ENCODE assay signal across 38 mouse cellular contexts in genomic region chr5:114809826-114810225, GRCm38 (mm10). TPM values are rescaled to one million over a fixed set of nuclear protein-coding genes. Genes with fewer than 3 reads are reported as not detected.
DNase-seq lines count a peak whose midpoint lies in the region; ATAC-seq and TF ChIP-seq lines count a peak whose summit lies in the region.
"Had no signal": no experiment of that assay in that cellular context is flagged by ENCODE, and none has a peak within 500 bp of the region (broad histone marks: within the 10 kb centered on the region; RNA-seq: fewer than 3 reads in every experiment).

No protein-coding gene starts in this region.

- ATAC-seq in hindbrain, embryonic 13.5 days (ENCODE audit: low FRiP score): no peak
- no peak for ATAC-seq in hindbrain, postnatal 0 days
- ATAC-seq in midbrain, embryonic 11.5 days (ENCODE audit: low FRiP score): no peak
- ATAC-seq in midbrain, postnatal 0 days (ENCODE audit: low FRiP score): no peak
- ATAC-seq in liver, embryonic 13.5 days (ENCODE audit: low read depth): no peak
- no peak for ATAC-seq in lung, postnatal 0 days
- ATAC-seq: activated CD4-positive, CD25-positive, alpha-beta regulatory T cell, adult 4 months; forebrain, embryonic 16.5 days; midbrain, embryonic 13.5 days had no signal

- H3K27me3 ChIP-seq in hindbrain, embryonic 13.5 days: no peaks in the 10 kb centered on the region
- no peaks in the 10 kb centered on the region for H3K27me3 ChIP-seq in hindbrain, postnatal 0 days (ENCODE audit: insufficient read depth, low read length)
- H3K27me3 ChIP-seq in midbrain, embryonic 11.5 days (ENCODE audit: control insufficient read depth, insufficient read depth, low read length): no peaks in the 10 kb centered on the region
- no peaks in the 10 kb centered on the region for H3K27me3 ChIP-seq in midbrain, postnatal 0 days (ENCODE audit: insufficient read depth, low read length)
- no peaks in the 10 kb centered on the region for H3K27me3 ChIP-seq in liver, embryonic 13.5 days
- no peaks in the 10 kb centered on the region for H3K27me3 ChIP-seq in lung, postnatal 0 days (replicated peaks; ENCODE audit: insufficient read depth, low read length)
- H3K27me3 ChIP-seq: heart, embryonic 12.5 days; hindbrain, embryonic 15.5 days; midbrain, embryonic 13.5 days; stomach, embryonic 15.5 days had no signal

- H3K36me3 ChIP-seq in hindbrain, embryonic 13.5 days: peaks cover 59% of the 10 kb centered on the region
- H3K36me3 ChIP-seq in hindbrain, postnatal 0 days (ENCODE audit: insufficient read depth, low read length): peaks cover 12% of the 10 kb centered on the region; the same call in 1 of the 2 replicates
- H3K36me3 ChIP-seq in midbrain, embryonic 11.5 days (ENCODE audit: control insufficient read depth, insufficient read depth, low read length): peaks cover 9% of the 10 kb centered on the region
- peaks cover 13% of the 10 kb centered on the region for H3K36me3 ChIP-seq in midbrain, postnatal 0 days (ENCODE audit: insufficient read depth, low read length)
- H3K36me3 ChIP-seq in liver, embryonic 13.5 days: peaks cover 22% of the 10 kb centered on the region
- no peaks in the 10 kb centered on the region for H3K36me3 ChIP-seq in lung, postnatal 0 days (ENCODE audit: insufficient read depth, low read length)

- H3K4me1 ChIP-seq in hindbrain, embryonic 13.5 days (replicated peaks): peaks cover 49% of the 10 kb centered on the region
- no peaks in the 10 kb centered on the region for H3K4me1 ChIP-seq in hindbrain, postnatal 0 days (ENCODE audit: insufficient read depth, low read length)
- peaks cover 6% of the 10 kb centered on the region; the same call in 1 of the 2 replicates for H3K4me1 ChIP-seq in midbrain, embryonic 11.5 days (ENCODE audit: control insufficient read depth, insufficient read depth, low read length)
- H3K4me1 ChIP-seq in midbrain, postnatal 0 days (ENCODE audit: insufficient read depth, low read length): no peaks in the 10 kb centered on the region
- peaks cover 86% of the 10 kb centered on the region for H3K4me1 ChIP-seq in liver, embryonic 13.5 days (replicated peaks)
- peaks cover 4% of the 10 kb centered on the region; the same call in 1 of the 2 replicates for H3K4me1 ChIP-seq in lung, postnatal 0 days (ENCODE audit: insufficient read depth, low read depth, low read length)

- TF ChIP-seq CTCF in hindbrain, postnatal 0 days (IDR thresholded peaks at IDR 0.05; ENCODE audit: low read depth): no peak
- TF ChIP-seq CTCF in midbrain, postnatal 0 days (IDR thresholded peaks at IDR 0.05): no peak
- TF ChIP-seq CTCF in lung, postnatal 0 days (IDR thresholded peaks at IDR 0.05): no peak

- H3K4me2 ChIP-seq in hindbrain, embryonic 13.5 days: no peak overlapping the region
- no peak overlapping the region for H3K4me2 ChIP-seq in hindbrain, postnatal 0 days (ENCODE audit: low read depth, low read length)
- H3K4me2 ChIP-seq in midbrain, embryonic 11.5 days: no peak overlapping the region
- no peak overlapping the region for H3K4me2 ChIP-seq in midbrain, postnatal 0 days (ENCODE audit: low read depth, low read length, poor library complexity, severe bottlenecking)
- H3K4me2 ChIP-seq in liver, embryonic 13.5 days: no peak overlapping the region
- H3K4me2 ChIP-seq in lung, postnatal 0 days (replicated peaks; ENCODE audit: low read depth, low read length): no peak overlapping the region
- H3K4me2 ChIP-seq: heart, embryonic 12.5 days; hindbrain, embryonic 15.5 days; lung, embryonic 14.5 days; midbrain, embryonic 13.5 days; stomach, embryonic 15.5 days had no signal

- no peaks in the 10 kb centered on the region for H3K9me3 ChIP-seq in hindbrain, embryonic 13.5 days
- H3K9me3 ChIP-seq in hindbrain, postnatal 0 days (ENCODE audit: low read length): no peaks in the 10 kb centered on the region
- H3K9me3 ChIP-seq in midbrain, embryonic 11.5 days (ENCODE audit: control insufficient read depth, low read length): no peaks in the 10 kb centered on the region
- H3K9me3 ChIP-seq in midbrain, postnatal 0 days (ENCODE audit: low read length): no peaks in the 10 kb centered on the region
- no peaks in the 10 kb centered on the region for H3K9me3 ChIP-seq in liver, embryonic 13.5 days (replicated peaks)
- H3K9me3 ChIP-seq in lung, postnatal 0 days (ENCODE audit: low read length): no peaks in the 10 kb centered on the region
- H3K9me3 ChIP-seq: heart, embryonic 12.5 days; hindbrain, embryonic 15.5 days; midbrain, embryonic 13.5 days; stomach, embryonic 15.5 days had no signal

- 0 out of 2 replicates have a peak overlapping the region, but pooled peaks have one; percentile 15 for H3K9ac ChIP-seq in hindbrain, embryonic 13.5 days
- H3K9ac ChIP-seq in hindbrain, postnatal 0 days (replicated peaks; ENCODE audit: low read length): no peak overlapping the region
- no peak overlapping the region for H3K9ac ChIP-seq in midbrain, embryonic 11.5 days (ENCODE audit: low read length)
- H3K9ac ChIP-seq in midbrain, postnatal 0 days (replicated peaks; ENCODE audit: low read length, poor library complexity, severe bottlenecking): no peak overlapping the region
- H3K9ac ChIP-seq in liver, embryonic 13.5 days: no peak overlapping the region
- H3K9ac ChIP-seq in lung, postnatal 0 days (replicated peaks; ENCODE audit: low read depth): no peak overlapping the region
- H3K9ac ChIP-seq: heart, embryonic 12.5 days; hindbrain, embryonic 15.5 days; lung, embryonic 14.5 days; midbrain, embryonic 13.5 days; stomach, embryonic 15.5 days had no signal

- H3K27ac ChIP-seq in hindbrain, embryonic 13.5 days: no peak overlapping the region
- no peak overlapping the region for H3K27ac ChIP-seq in hindbrain, postnatal 0 days
- H3K27ac ChIP-seq in midbrain, embryonic 11.5 days (ENCODE audit: low read depth, low read length): no peak overlapping the region
- H3K27ac ChIP-seq in midbrain, postnatal 0 days (ENCODE audit: low read depth, low read length): no peak overlapping the region
- peak overlapping the region; percentile 65 for H3K27ac ChIP-seq in liver, embryonic 13.5 days
- H3K27ac ChIP-seq in lung, postnatal 0 days (ENCODE audit: low read length): no peak overlapping the region
- H3K27ac ChIP-seq: gastrocnemius, adult 2 months; heart, adult 2 months; hindbrain, embryonic 15.5 days; midbrain, embryonic 13.5 days; stomach, embryonic 15.5 days had no signal

- DNase-seq in hindbrain, postnatal 0 days (ENCODE audit: low spot score): no peak
- DNase-seq in midbrain, embryonic 11.5 days (ENCODE audit: low spot score, missing footprints): peak; percentile 72
- DNase-seq in midbrain, postnatal 0 days (ENCODE audit: low spot score): no peak
- DNase-seq in liver, embryonic 13.5 days: no peak
- DNase-seq in lung, postnatal 0 days (ENCODE audit: low spot score): no peak
- DNase-seq: B cell, adult 2 months; cerebellum, adult 9-10 months; embryo, embryonic 11 days; gastrocnemius, adult 2 months; gastrocnemius, postnatal 36 days; heart, adult 2 months; kidney, adult 18-20 months; kidney, postnatal 4 days; layer of hippocampus, adult 9-11 months; lung, embryonic 14.5 days; right cerebral cortex, postnatal 25 days had no signal

- no peak overlapping the region for H3K4me3 ChIP-seq in hindbrain, embryonic 13.5 days
- H3K4me3 ChIP-seq in hindbrain, postnatal 0 days (ENCODE audit: low read length): no peak overlapping the region
- no peak overlapping the region for H3K4me3 ChIP-seq in midbrain, embryonic 11.5 days (ENCODE audit: low read depth, low read length)
- no peak overlapping the region for H3K4me3 ChIP-seq in midbrain, postnatal 0 days (ENCODE audit: low read depth, low read length)
- H3K4me3 ChIP-seq in liver, embryonic 13.5 days (replicated peaks): no peak overlapping the region
- no peak overlapping the region for H3K4me3 ChIP-seq in lung, postnatal 0 days (ENCODE audit: low read depth, low read length)
- H3K4me3 ChIP-seq: erythroblast, embryonic 14.5 days; gastrocnemius, adult 2 months; heart, adult 2 months; heart, embryonic 12.5 days; hindbrain, embryonic 15.5 days; midbrain, embryonic 13.5 days; stomach, embryonic 15.5 days had no signal

- WGBS in hindbrain, embryonic 13.5 days: 91% methylated on average over 5 of the region's 5 CpGs
- WGBS in hindbrain, postnatal 0 days: 95% methylated on average over 5 of the region's 5 CpGs
- 95% methylated on average over 5 of the region's 5 CpGs for WGBS in midbrain, embryonic 11.5 days
- 94% methylated on average over 5 of the region's 5 CpGs for WGBS in midbrain, postnatal 0 days
- WGBS in liver, embryonic 13.5 days (ENCODE audit: insufficient replicate concordance): 67% methylated on average over 5 of the region's 5 CpGs
- WGBS in lung, postnatal 0 days: 92% methylated on average over 5 of the region's 5 CpGs

- TF ChIP-seq EP300 in lung, postnatal 0 days (IDR thresholded peaks at IDR 0.05): no peak

RNA-seq across cellular contexts. Expression of gene 1500011B03Rik, which starts 13.4 kb away (rescaled TPM):
- 261 and 279 TPM in 2 replicates for polyA plus RNA-seq in hindbrain, embryonic 13.5 days (2015; fragmentation: Nextera tagmentation; extraction: Ambion mirVana)
- 250 and 316 TPM in 2 replicates for total RNA-seq in hindbrain, postnatal 0 days (2014; rRNA removed)
- polyA plus RNA-seq in hindbrain, postnatal 0 days (2015; fragmentation: Nextera tagmentation; extraction: Ambion mirVana): 354 and 366 TPM in 2 replicates
- polyA plus RNA-seq in midbrain, embryonic 11.5 days (2014; fragmentation: Nextera tagmentation; extraction: Ambion mirVana): 150 and 157 TPM in 2 replicates
- 299 and 345 TPM in 2 replicates for total RNA-seq in midbrain, postnatal 0 days (2014; rRNA removed)
- 372 and 393 TPM in 2 replicates for polyA plus RNA-seq in midbrain, postnatal 0 days (2015; fragmentation: Nextera tagmentation; extraction: Ambion mirVana)
- polyA plus RNA-seq in liver, embryonic 13.5 days (2015; fragmentation: Nextera tagmentation; extraction: Ambion mirVana): 31.0 and 32.0 TPM in 2 replicates
- 72.8 and 97.5 TPM in 2 replicates for polyA plus RNA-seq in lung, postnatal 0 days (2015; fragmentation: Nextera tagmentation; extraction: Ambion mirVana)

RNA-seq across cellular contexts. Expression of gene Git2, which starts 34.5 kb away (rescaled TPM):
- 45.4 and 49.7 TPM in 2 replicates for polyA plus RNA-seq in hindbrain, embryonic 13.5 days (2015; fragmentation: Nextera tagmentation; extraction: Ambion mirVana)
- total RNA-seq in hindbrain, postnatal 0 days (2014; rRNA removed): 41.2 and 43.5 TPM in 2 replicates
- 34.4 and 36.4 TPM in 2 replicates for polyA plus RNA-seq in hindbrain, postnatal 0 days (2015; fragmentation: Nextera tagmentation; extraction: Ambion mirVana)
- polyA plus RNA-seq in midbrain, embryonic 11.5 days (2014; fragmentation: Nextera tagmentation; extraction: Ambion mirVana): 29.5 and 30.0 TPM in 2 replicates
- 41.8 and 45.1 TPM in 2 replicates for total RNA-seq in midbrain, postnatal 0 days (2014; rRNA removed)
- polyA plus RNA-seq in midbrain, postnatal 0 days (2015; fragmentation: Nextera tagmentation; extraction: Ambion mirVana): 25.5 and 33.8 TPM in 2 replicates
- 14.8 and 16.3 TPM in 2 replicates for polyA plus RNA-seq in liver, embryonic 13.5 days (2015; fragmentation: Nextera tagmentation; extraction: Ambion mirVana)
- polyA plus RNA-seq in lung, postnatal 0 days (2015; fragmentation: Nextera tagmentation; extraction: Ambion mirVana): 36.5 and 39.1 TPM in 2 replicates

RNA-seq across cellular contexts. Expression of gene Ankrd13a, which starts 35.3 kb away (rescaled TPM):
- polyA plus RNA-seq in hindbrain, embryonic 13.5 days (2015; fragmentation: Nextera tagmentation; extraction: Ambion mirVana): 37.5 and 39.6 TPM in 2 replicates
- 44.7 and 55.1 TPM in 2 replicates for total RNA-seq in hindbrain, postnatal 0 days (2014; rRNA removed)
- polyA plus RNA-seq in hindbrain, postnatal 0 days (2015; fragmentation: Nextera tagmentation; extraction: Ambion mirVana): 30.7 and 31.4 TPM in 2 replicates
- polyA plus RNA-seq in midbrain, embryonic 11.5 days (2014; fragmentation: Nextera tagmentation; extraction: Ambion mirVana): 64.7 and 71.9 TPM in 2 replicates
- total RNA-seq in midbrain, postnatal 0 days (2014; rRNA removed): 39.3 and 47.3 TPM in 2 replicates
- 22.4 and 24.9 TPM in 2 replicates for polyA plus RNA-seq in midbrain, postnatal 0 days (2015; fragmentation: Nextera tagmentation; extraction: Ambion mirVana)
- 43.3 and 49.0 TPM in 2 replicates for polyA plus RNA-seq in liver, embryonic 13.5 days (2015; fragmentation: Nextera tagmentation; extraction: Ambion mirVana)
- 110 and 115 TPM in 2 replicates for polyA plus RNA-seq in lung, postnatal 0 days (2015; fragmentation: Nextera tagmentation; extraction: Ambion mirVana)

RNA-seq across cellular contexts. Expression of gene 4930519G04Rik, which starts 43.6 kb away (rescaled TPM):
- not detected in 2 replicates for polyA plus RNA-seq in hindbrain, embryonic 13.5 days (2015; fragmentation: Nextera tagmentation; extraction: Ambion mirVana)
- not detected in 2 replicates for total RNA-seq in hindbrain, postnatal 0 days (2014; rRNA removed)
- not detected in 2 replicates for polyA plus RNA-seq in hindbrain, postnatal 0 days (2015; fragmentation: Nextera tagmentation; extraction: Ambion mirVana)
- not detected in 2 replicates for polyA plus RNA-seq in midbrain, embryonic 11.5 days (2014; fragmentation: Nextera tagmentation; extraction: Ambion mirVana)
- total RNA-seq in midbrain, postnatal 0 days (2014; rRNA removed): not detected in 2 replicates
- not detected in 2 replicates for polyA plus RNA-seq in midbrain, postnatal 0 days (2015; fragmentation: Nextera tagmentation; extraction: Ambion mirVana)
- polyA plus RNA-seq in liver, embryonic 13.5 days (2015; fragmentation: Nextera tagmentation; extraction: Ambion mirVana): not detected in 2 replicates
- polyA plus RNA-seq in lung, postnatal 0 days (2015; fragmentation: Nextera tagmentation; extraction: Ambion mirVana): not detected in 2 replicates
- total RNA-seq: adrenal gland, adult 2 months; adrenal gland, postnatal 36 days; gastrocnemius, adult 2 months; gastrocnemius, postnatal 36 days; heart, adult 2 months; left cerebral cortex, postnatal 10 days; liver, adult 2 months had no signal
- polyA plus RNA-seq: activated CD4-positive, CD25-positive, alpha-beta regulatory T cell, adult 4 months; adrenal gland, adult 2 months; brain, embryonic 14.5 days; embryonic facial prominence, embryonic 14.5 days; forebrain, embryonic 11.5 days; forebrain, embryonic 16.5 days; heart, adult 2 months; heart, embryonic 12.5 days; heart, postnatal 0 days; hindbrain, embryonic 15.5 days; kidney, embryonic 16.5 days; limb, embryonic 11.5 days; liver, adult 2 months; lung, embryonic 14.5 days; midbrain, embryonic 13.5 days; stomach, embryonic 15.5 days; thymus, postnatal 0 days had no signal

RNA-seq across cellular contexts. Expression of gene Gm9936, which starts 48.7 kb away (rescaled TPM):
- polyA plus RNA-seq in hindbrain, embryonic 13.5 days (2015; fragmentation: Nextera tagmentation; extraction: Ambion mirVana): 1.9 and 2.2 TPM in 2 replicates
- 3.5 and 3.9 TPM in 2 replicates for total RNA-seq in hindbrain, postnatal 0 days (2014; rRNA removed)
- polyA plus RNA-seq in hindbrain, postnatal 0 days (2015; fragmentation: Nextera tagmentation; extraction: Ambion mirVana): 2.4 and 2.8 TPM in 2 replicates
- polyA plus RNA-seq in midbrain, embryonic 11.5 days (2014; fragmentation: Nextera tagmentation; extraction: Ambion mirVana): 0.28 and 0.56 TPM in 2 replicates
- 5.8 and 6.7 TPM in 2 replicates for total RNA-seq in midbrain, postnatal 0 days (2014; rRNA removed)
- polyA plus RNA-seq in midbrain, postnatal 0 days (2015; fragmentation: Nextera tagmentation; extraction: Ambion mirVana): 3.1 and 3.3 TPM in 2 replicates
- polyA plus RNA-seq in liver, embryonic 13.5 days (2015; fragmentation: Nextera tagmentation; extraction: Ambion mirVana): not detected in 2 replicates
- not detected in 2 replicates for polyA plus RNA-seq in lung, postnatal 0 days (2015; fragmentation: Nextera tagmentation; extraction: Ambion mirVana)
- total RNA-seq: adrenal gland, adult 2 months; adrenal gland, postnatal 36 days; gastrocnemius, adult 2 months; gastrocnemius, postnatal 36 days; heart, adult 2 months; hematopoietic stem cell, adult 5-6 weeks; liver, adult 2 months; megakaryocyte progenitor cell, adult 5-6 weeks; monocyte, adult 5-6 weeks had no signal
- polyA plus RNA-seq: activated CD4-positive, CD25-positive, alpha-beta regulatory T cell, adult 4 months; adrenal gland, adult 2 months; erythroblast, embryonic 14.5 days; heart, adult 2 months; heart, embryonic 12.5 days; heart, postnatal 0 days; kidney, embryonic 16.5 days; liver, adult 2 months; lung, embryonic 14.5 days; thymus, postnatal 0 days had no signal
